Comparison of ENCODE assay signal across 20 mouse cellular contexts in genomic region chr17:74586768-74587167, GRCm38 (mm10). TPM values are rescaled to one million over a fixed set of nuclear protein-coding genes. Genes with fewer than 3 reads are reported as not detected.
A peak's percentile ranks its signal among the peaks of the same experiment; 100 is the strongest.
DNase-seq lines count a peak whose midpoint lies in the region; ATAC-seq and TF ChIP-seq lines count a peak whose summit lies in the region.
"Had no signal": no experiment of that assay in that cellular context is flagged by ENCODE, and none has a peak within 500 bp of the region (broad histone marks: within the 10 kb centered on the region; RNA-seq: fewer than 3 reads in every experiment).

No protein-coding gene starts in this region.

- peaks cover 4% of the 10 kb centered on the region; the same call in 1 of the 2 replicates for H3K4me1 ChIP-seq in liver, adult 2 months (ENCODE audit: control insufficient read depth, insufficient read depth, low read length)
- no peaks in the 10 kb centered on the region for H3K4me1 ChIP-seq in liver, embryonic 11.5 days (replicated peaks; ENCODE audit: control insufficient read depth, insufficient read depth, low read length)
- no peaks in the 10 kb centered on the region; the same call in 1 of the 2 replicates for H3K4me1 ChIP-seq in liver, postnatal 0 days (ENCODE audit: insufficient read depth)
- H3K4me1 ChIP-seq: embryonic facial prominence, embryonic 12.5 days; forebrain, embryonic 12.5 days had no signal

- WGBS in liver, adult 2 months: 30% methylated on average over 3 of the region's 3 CpGs
- WGBS in liver, embryonic 11.5 days: 90% methylated on average over 3 of the region's 3 CpGs
- WGBS in liver, postnatal 0 days (ENCODE audit: insufficient replicate concordance): 59% methylated on average over 3 of the region's 3 CpGs

- peak; percentile 66 for DNase-seq in liver, adult 2 months (ENCODE audit: extremely low read depth, low read depth, low spot score)
- no peak for DNase-seq in liver, embryonic 11.5 days (ENCODE audit: low spot score)
- DNase-seq in liver, postnatal 0 days: no peak
- DNase-seq in liver: no peak
- DNase-seq: adrenal gland, adult 2 months; adrenal gland, postnatal 10 days; adrenal gland, postnatal 25 days; cerebellum, adult 11 months; cerebellum, adult 18-20 months; cerebellum, adult 8-10 months; cerebellum, adult 9-11 months; cerebellum, postnatal 14 days; cerebellum, postnatal 36 days; embryo, embryonic 11 days had no signal

- H3K27me3 ChIP-seq in liver, adult 2 months (ENCODE audit: control insufficient read depth, insufficient read depth, low read length): no peaks in the 10 kb centered on the region
- no peaks in the 10 kb centered on the region for H3K27me3 ChIP-seq in liver, embryonic 11.5 days (replicated peaks; ENCODE audit: control insufficient read depth, insufficient read depth, low read length)
- no peaks in the 10 kb centered on the region for H3K27me3 ChIP-seq in liver, postnatal 0 days (ENCODE audit: insufficient read depth, low read length)
- H3K27me3 ChIP-seq: embryonic facial prominence, embryonic 12.5 days; forebrain, embryonic 12.5 days had no signal

- TF ChIP-seq CTCF in liver, adult 2 months (IDR thresholded peaks at IDR 0.05; ENCODE audit: low read depth, low read length): no peak
- no peak for TF ChIP-seq CTCF in liver, postnatal 0 days (IDR thresholded peaks at IDR 0.05; ENCODE audit: low read depth)

- no peak overlapping the region for H3K4me2 ChIP-seq in liver, embryonic 11.5 days
- no peak overlapping the region for H3K4me2 ChIP-seq in liver, postnatal 0 days (ENCODE audit: low read depth, low read length)
- H3K4me2 ChIP-seq: embryonic facial prominence, embryonic 12.5 days; forebrain, embryonic 12.5 days had no signal

- peaks cover 8% of the 10 kb centered on the region; the same call in 1 of the 2 replicates for H3K36me3 ChIP-seq in liver, adult 2 months (ENCODE audit: control insufficient read depth, insufficient read depth, low read length)
- H3K36me3 ChIP-seq in liver, embryonic 11.5 days (ENCODE audit: control insufficient read depth, insufficient read depth, low read length): peaks cover 4% of the 10 kb centered on the region
- H3K36me3 ChIP-seq in liver, postnatal 0 days (replicated peaks; ENCODE audit: insufficient read depth, low read length): peaks cover 15% of the 10 kb centered on the region

- TF ChIP-seq EP300 in liver, postnatal 0 days (IDR thresholded peaks at IDR 0.05; ENCODE audit: low read depth): no peak

- H3K27ac ChIP-seq in liver, adult 2 months (replicated peaks; ENCODE audit: insufficient read depth, low read depth, low read length): no peak overlapping the region
- H3K27ac ChIP-seq in liver, embryonic 11.5 days (ENCODE audit: low read depth, low read length): no peak overlapping the region
- H3K27ac ChIP-seq in liver, postnatal 0 days (ENCODE audit: low read depth): peak overlapping the region; percentile 57
- H3K27ac ChIP-seq: embryonic facial prominence, embryonic 12.5 days; forebrain, embryonic 10.5 days; forebrain, embryonic 12.5 days had no signal

- no peak overlapping the region for H3K9ac ChIP-seq in liver, adult 2 months (ENCODE audit: low read depth, low read length)
- no peak overlapping the region for H3K9ac ChIP-seq in liver, embryonic 11.5 days (ENCODE audit: low read depth, low read length)
- H3K9ac ChIP-seq in liver, postnatal 0 days (replicated peaks): no peak overlapping the region
- H3K9ac ChIP-seq: embryonic facial prominence, embryonic 12.5 days; forebrain, embryonic 12.5 days had no signal

- no peak overlapping the region for H3K4me3 ChIP-seq in liver, adult 2 months (ENCODE audit: insufficient read depth, low read depth, low read length)
- no peak overlapping the region for H3K4me3 ChIP-seq in liver, embryonic 11.5 days (ENCODE audit: low read depth, low read length)
- H3K4me3 ChIP-seq in liver, postnatal 0 days (ENCODE audit: low read depth, low read length): no peak overlapping the region
- H3K4me3 ChIP-seq: embryonic facial prominence, embryonic 12.5 days; erythroblast, embryonic 14.5 days; forebrain, embryonic 10.5 days; forebrain, embryonic 12.5 days had no signal

- H3K79me2 ChIP-seq in liver, adult 2 months (ENCODE audit: control insufficient read depth, insufficient read depth, low read length): peaks cover 7% of the 10 kb centered on the region; the same call in 1 of the 2 replicates

- no peak for ATAC-seq in liver, embryonic 11.5 days (replicated peaks; ENCODE audit: low FRiP score)
- peak; percentile 62 for ATAC-seq in liver, postnatal 0 days
- ATAC-seq: forebrain, embryonic 14.5 days; forebrain, embryonic 16.5 days had no signal

- TF ChIP-seq POLR2A in liver, adult 2 months (IDR thresholded peaks at IDR 0.05; ENCODE audit: extremely low read depth, insufficient read depth, low read length): no peak

- H3K9me3 ChIP-seq in liver, embryonic 11.5 days (ENCODE audit: control insufficient read depth, low read length): no peaks in the 10 kb centered on the region
- no peaks in the 10 kb centered on the region for H3K9me3 ChIP-seq in liver, postnatal 0 days (ENCODE audit: low read length)
- H3K9me3 ChIP-seq: embryonic facial prominence, embryonic 12.5 days; forebrain, embryonic 10.5 days; forebrain, embryonic 12.5 days had no signal

RNA-seq across cellular contexts. Expression of gene Birc6, which starts 58.7 kb away (rescaled TPM):
- total RNA-seq in liver, adult 2 months (2014; rRNA removed): 107 and 115 TPM in 2 replicates
- polyA plus RNA-seq in liver, adult 2 months (2012; rRNA removed): 32.8 and 33.2 TPM in 2 replicates
- polyA plus RNA-seq in liver, embryonic 11.5 days (2014; fragmentation: Nextera tagmentation; extraction: Ambion mirVana): 67.4 and 72.8 TPM in 2 replicates
- polyA plus RNA-seq in liver, postnatal 0 days (2015; fragmentation: Nextera tagmentation; extraction: Ambion mirVana): 31.2 and 40.6 TPM in 2 replicates
